Mouse (Mus musculus) ES-Bruce4 (cell line): ENCODE measurements around the gene Pbp2.

ENCODE experiments used
- CTCF ChIP-seq: IDR thresholded peaks from one replicate; pipeline ENCODE4 v1.8.1; 2011; ENCODE audit warnings: low read depth, low read length
- EP300 ChIP-seq: IDR thresholded peaks from 2 replicates; pipeline ENCODE4 v1.6.1; 2011; ENCODE audit warnings: low read depth, low read length; ENCODE audit not compliant: insufficient read depth
- POLR2A ChIP-seq: IDR thresholded peaks from one replicate; pipeline ENCODE4 v1.8.1; 2011; ENCODE audit warnings: low read length; ENCODE audit not compliant: insufficient read depth

DNA sequence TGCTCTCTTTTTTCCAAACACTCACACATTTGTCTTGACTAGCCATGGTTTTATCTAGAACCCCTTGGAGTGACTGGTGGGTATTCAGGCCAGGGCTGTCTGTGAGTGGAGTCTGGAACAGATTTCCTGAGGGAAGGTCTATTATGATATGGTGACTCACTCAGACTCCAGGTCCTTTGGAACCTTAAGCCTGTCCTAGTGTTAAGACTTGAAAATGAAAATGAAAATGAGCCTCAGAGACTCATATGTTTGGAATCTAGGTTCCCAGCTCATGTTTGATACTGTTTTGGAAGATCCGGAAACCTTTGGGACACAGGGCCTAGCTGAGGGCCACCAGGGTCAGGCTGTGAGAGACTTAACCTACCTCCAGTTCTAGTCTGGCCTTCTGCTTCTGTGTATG lies 44.1 kb downstream of the Pbp2 start:
- TF ChIP-seq CTCF (no peak), POLR2A (no peak), EP300 (no peak)
